Mouse (Mus musculus) thymus, postnatal 10 days (tissue): Measurements from ENCODE around the gene Aldh3b2.
A peak's percentile ranks its signal among the peaks of the same experiment; 100 is the strongest.

Source experiments
- DNase-seq, 2 experiments: peaks; one replicate each; pipeline ENCODE4 v3.0.0; 2021; ENCODE audit warnings: low spot score in 2 of 2

Gene Aldh3b2

GRCm38 (mm10) chr19:3972229-3972628 lies at the start of gene Aldh3b2:
TSS of gene Aldh3b2 (plus strand) at chr19:3972328.
- no peak for DNase-seq

- DNase-seq = no peak
Observed at GRCm38 (mm10) chr19:3922661-3923371, 49.3 kb upstream of the Aldh3b2 start.

DNA sequence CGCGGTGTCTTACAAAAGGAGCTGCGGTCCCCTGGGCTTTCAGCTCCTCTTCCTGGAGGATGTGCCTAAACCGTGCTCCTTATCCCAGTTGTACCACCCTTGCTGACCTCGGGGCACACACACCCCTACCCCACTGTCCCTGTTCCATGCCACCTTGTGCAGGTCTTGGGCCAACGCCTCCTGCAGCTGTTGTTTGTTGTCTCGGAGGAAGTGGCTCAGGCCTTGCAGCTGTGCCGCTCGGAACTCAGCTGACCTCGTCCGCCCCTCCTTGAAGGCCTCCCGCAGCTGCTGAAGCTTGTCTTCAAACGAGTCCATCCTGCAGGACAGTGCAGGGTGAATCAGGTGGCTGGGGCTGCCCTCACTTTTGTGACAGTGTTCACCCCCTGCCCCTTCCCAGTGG lies 48.5 kb upstream of the Aldh3b2 start:
- no peak for DNase-seq

- no peak for DNase-seq
Observed at GRCm38 (mm10) chr19:3924190-3924589, 47.9 kb upstream of the Aldh3b2 start.

DNA sequence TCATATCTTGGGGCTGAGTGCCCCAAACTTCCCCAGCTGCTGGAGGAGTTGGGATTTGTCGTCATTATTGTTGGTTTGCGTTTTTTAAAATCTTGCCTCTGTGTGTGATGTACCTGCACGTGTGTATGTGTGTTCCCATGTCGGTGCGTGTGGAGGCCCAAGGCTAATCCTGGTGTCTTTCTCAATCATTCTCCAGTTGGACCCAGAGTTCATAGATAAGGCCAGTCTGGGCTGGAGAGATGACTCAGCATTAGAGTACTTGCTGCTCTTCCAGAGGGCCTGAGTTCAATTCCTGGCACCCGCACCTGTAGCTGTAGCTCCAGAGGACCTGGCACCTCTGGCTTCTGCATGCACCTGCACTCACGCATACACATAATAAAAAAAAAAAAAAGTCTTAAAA lies 47.3 kb upstream of the Aldh3b2 start:
- DNase-seq = no peak

GRCm38 (mm10) chr19:3925859-3926258 lies 46.3 kb upstream of the Aldh3b2 start:
- DNase-seq = no peak

- no peak for DNase-seq
Observed at GRCm38 (mm10) chr19:3926279-3926678, 45.8 kb upstream of the Aldh3b2 start.

- no peak for DNase-seq
Observed at GRCm38 (mm10) chr19:3926685-3927084, 45.4 kb upstream of the Aldh3b2 start.

DNA sequence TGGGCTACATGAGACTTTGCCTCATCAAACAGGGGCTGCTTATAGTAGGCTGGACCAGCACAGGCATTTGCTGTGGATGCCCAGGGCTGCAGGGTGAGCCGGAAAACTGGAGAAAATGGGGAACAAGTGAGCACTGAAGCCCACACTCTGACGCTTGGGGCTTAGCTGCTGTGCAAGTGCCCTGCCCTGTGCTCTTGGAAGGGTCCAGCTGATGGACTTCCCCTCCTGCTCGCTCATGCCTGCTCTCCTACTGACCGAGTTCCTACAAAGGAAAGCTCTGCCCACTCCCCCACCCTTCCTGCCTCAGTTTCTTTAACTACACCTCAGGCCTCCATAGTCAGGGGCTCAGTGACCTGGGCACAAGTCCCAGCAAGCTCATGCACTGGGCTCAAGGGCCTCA lies 44.1 kb upstream of the Aldh3b2 start:
- no peak for DNase-seq

DNA sequence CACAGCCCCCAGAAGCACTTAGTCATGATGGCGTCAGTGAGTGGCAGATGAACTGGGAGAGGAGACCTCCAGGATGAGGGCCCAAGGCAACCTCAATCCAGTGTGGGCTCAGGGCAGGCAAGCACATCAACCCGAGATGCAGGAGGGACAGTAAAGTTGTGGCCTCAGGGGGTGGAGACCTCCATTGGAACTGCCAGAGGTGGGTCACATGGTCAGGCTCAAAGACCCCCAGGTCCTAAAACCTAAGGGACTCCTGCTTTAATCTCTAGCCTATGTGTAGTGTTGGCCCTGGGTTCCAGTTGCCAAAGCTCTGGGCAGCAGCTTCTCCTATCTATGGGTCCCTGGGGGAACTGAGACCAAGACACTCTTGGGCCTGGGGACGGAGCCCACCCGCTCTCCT lies 43.3 kb upstream of the Aldh3b2 start:
- no peak for DNase-seq

- DNase-seq = no peak
Observed at GRCm38 (mm10) chr19:3929211-3929941, 42.8 kb upstream of the Aldh3b2 start, which contains the start of gene Aldh3b1. TSS of gene Aldh3b1 (minus strand) at chr19:3929808.

- peak; percentile 51 to 57 for DNase-seq
Observed at GRCm38 (mm10) chr19:3930262-3931057, 41.7 kb upstream of the Aldh3b2 start.

- DNase-seq = no peak
Observed at GRCm38 (mm10) chr19:3931716-3932115, 40.4 kb upstream of the Aldh3b2 start.

- no peak for DNase-seq
Observed at GRCm38 (mm10) chr19:3935032-3935895, 36.9 kb upstream of the Aldh3b2 start, which contains the start of gene Unc93b1. TSS of gene Unc93b1 (plus strand) at chr19:3935186.

- DNase-seq = peak in 1 of 2 experiments; percentile 39
Observed at GRCm38 (mm10) chr19:3935896-3936850, 36.0 kb upstream of the Aldh3b2 start.

DNA sequence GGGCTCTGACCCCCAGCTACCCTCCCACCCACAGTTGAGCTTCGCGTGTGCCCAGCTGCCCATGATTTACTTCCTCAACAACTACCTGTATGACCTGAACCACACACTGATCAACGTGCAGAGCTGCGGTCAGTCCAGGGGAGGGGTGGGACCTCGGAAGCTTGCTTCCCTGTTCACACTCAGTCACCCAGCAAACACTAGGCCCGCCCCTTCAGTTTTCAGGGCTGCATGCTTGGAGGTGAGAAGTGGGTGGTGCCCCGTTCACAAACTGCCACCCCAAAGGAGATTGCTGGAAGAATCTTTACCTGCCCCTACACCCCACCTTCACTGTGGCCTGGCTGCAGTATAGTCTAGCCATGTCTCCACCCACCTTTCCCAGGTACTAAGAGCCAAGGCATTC lies 29.8 kb upstream of the Aldh3b2 start:
- no peak for DNase-seq

GRCm38 (mm10) chr19:3942986-3943735 lies 29.0 kb upstream of the Aldh3b2 start:
- DNase-seq = peak in 1 of 2 experiments; percentile 43

DNA sequence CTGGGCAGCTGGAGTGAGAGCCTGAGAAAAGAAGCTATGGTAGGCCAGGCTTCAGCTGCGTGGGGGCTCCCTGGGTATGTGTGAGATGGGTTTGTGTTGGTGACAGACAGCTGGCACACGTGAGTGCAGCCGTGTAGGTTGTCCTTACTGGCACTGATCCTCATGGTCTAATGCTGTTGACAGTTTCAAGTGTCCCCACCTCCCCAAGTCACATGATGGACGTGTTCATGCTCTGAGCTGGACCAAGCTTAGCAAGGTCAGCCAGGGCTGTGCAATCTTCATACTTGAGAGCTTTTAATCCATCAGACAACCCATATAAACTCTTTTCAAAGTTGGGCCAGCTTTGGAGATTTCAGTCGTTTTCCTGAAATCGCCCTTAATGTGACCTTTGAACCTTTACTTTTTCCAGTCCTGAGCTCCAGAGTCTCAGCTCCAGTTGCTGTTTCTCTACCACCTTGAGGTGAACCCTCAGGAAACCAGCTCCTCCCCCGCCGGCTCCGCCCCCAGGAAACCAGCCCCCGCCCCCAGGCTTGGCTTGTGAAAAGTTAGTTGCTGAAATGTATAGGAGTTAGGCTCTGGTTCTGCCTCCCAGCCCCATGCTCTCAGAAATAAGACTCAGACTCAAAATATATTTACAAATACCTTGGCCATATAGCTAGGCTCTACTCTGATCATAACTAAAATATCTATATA lies 26.1 kb upstream of the Aldh3b2 start:
- peak; percentile 64 to 69 for DNase-seq

DNA sequence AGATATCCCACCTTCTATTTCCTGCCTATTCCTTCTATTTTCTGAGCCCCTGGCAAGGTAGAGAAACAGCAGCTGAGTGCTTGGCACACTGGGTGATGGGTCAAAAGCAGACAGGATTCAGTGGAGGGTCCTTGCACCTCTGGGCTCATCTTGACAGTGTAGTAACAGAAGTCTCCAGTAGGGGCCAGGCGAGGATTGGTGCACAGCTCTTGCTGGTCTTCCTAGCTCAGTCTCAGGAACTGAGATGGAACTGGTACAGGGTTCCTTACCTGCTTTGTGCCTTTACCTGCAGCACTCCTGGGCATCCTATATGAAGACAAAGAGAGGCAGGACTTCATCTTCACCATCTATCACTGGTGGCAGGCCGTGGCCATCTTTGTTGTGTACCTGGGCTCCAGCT lies 25.4 kb upstream of the Aldh3b2 start:
- DNase-seq = peak; percentile 53 to 83
